In the genomic region with DNA sequence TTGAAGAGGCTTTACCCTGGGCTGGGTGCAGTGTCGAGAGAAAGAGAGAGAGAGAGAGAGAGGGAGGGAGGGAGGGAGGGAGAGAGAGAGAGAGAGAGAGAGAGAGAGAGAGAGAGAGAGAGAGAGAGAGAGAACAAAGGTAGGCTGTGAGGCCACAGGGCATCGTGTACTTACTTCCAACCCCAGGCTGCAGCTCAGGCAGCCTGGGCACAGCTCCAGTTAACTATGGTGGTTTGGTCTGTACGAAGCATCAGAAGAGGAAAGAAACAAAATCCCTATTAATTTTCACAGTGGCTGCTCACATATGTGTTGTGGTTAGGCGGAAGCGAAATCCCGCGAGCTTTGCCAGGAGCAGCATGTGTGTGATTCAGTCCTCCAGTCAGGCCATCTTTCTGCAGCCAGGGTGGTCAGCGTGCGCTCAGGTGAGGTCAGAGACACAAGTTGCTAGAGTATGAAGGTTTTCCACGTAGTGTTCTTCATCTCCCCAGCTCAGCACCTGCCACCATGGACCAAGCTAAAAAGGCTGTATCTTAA, we compare ENCODE assay signal across 14 mouse cellular contexts.
DNase-seq lines count a peak whose midpoint lies in the region; ATAC-seq lines count a peak whose summit lies in the region.
"Had no signal": no experiment of that assay in that cellular context is flagged by ENCODE, and none has a peak within 500 bp of the region (broad histone marks: within the 10 kb centered on the region; RNA-seq: fewer than 3 reads in every experiment).

No protein-coding gene starts in this region.

- H3K4me1 ChIP-seq in forebrain, embryonic 11.5 days (replicated peaks; ENCODE audit: control insufficient read depth, insufficient read depth, low read length) = 0 out of 2 replicates have a peak, but pooled peaks cover 4% of the 10 kb centered on the region
- peaks cover 3% of the 10 kb centered on the region; the same call in 1 of the 2 replicates for H3K4me1 ChIP-seq in forebrain, embryonic 16.5 days (replicated peaks; ENCODE audit: control insufficient read depth, insufficient read depth, low read length)
- 0 out of 2 replicates have a peak, but pooled peaks cover 11% of the 10 kb centered on the region for H3K4me1 ChIP-seq in forebrain, embryonic 13.5 days
- H3K4me1 ChIP-seq in midbrain, embryonic 14.5 days (ENCODE audit: control insufficient read depth, insufficient read depth, low read length) = 0 out of 2 replicates have a peak, but pooled peaks cover 4% of the 10 kb centered on the region
- H3K4me1 ChIP-seq: lung, embryonic 15.5 days had no signal

- H3K4me2 ChIP-seq in forebrain, embryonic 11.5 days (ENCODE audit: low read depth, low read length, severe bottlenecking) = no peak overlapping the region
- no peak overlapping the region for H3K4me2 ChIP-seq in forebrain, embryonic 16.5 days (ENCODE audit: low read length)
- peak overlapping the region; percentile 12; the same call in 1 of the 2 replicates for H3K4me2 ChIP-seq in forebrain, embryonic 13.5 days
- no peak overlapping the region; the same call in 1 of the 2 replicates for H3K4me2 ChIP-seq in midbrain, embryonic 14.5 days (ENCODE audit: low read length)
- H3K4me2 ChIP-seq: liver, embryonic 11.5 days; lung, embryonic 15.5 days had no signal

- H3K9me3 ChIP-seq in forebrain, embryonic 11.5 days (ENCODE audit: control insufficient read depth, low read length) = no peaks in the 10 kb centered on the region
- no peaks in the 10 kb centered on the region for H3K9me3 ChIP-seq in forebrain, embryonic 16.5 days (ENCODE audit: control insufficient read depth, low read length)
- H3K9me3 ChIP-seq in forebrain, embryonic 13.5 days (replicated peaks) = no peaks in the 10 kb centered on the region
- H3K9me3 ChIP-seq in midbrain, embryonic 14.5 days (ENCODE audit: control insufficient read depth, low read length) = no peaks in the 10 kb centered on the region
- H3K9me3 ChIP-seq: lung, embryonic 15.5 days had no signal

- no peak for DNase-seq in forebrain, embryonic 11.5 days (ENCODE audit: low spot score)
- peak; percentile 6 for DNase-seq in NIH3T3 (ENCODE audit: low read depth)
- DNase-seq in midbrain, embryonic 14.5 days = peak; percentile 25
- DNase-seq in ovary, adult 18-20 months (ENCODE audit: low spot score) = no peak
- DNase-seq in layer of hippocampus, adult 11-12 months (ENCODE audit: low spot score) = no peak
- no peak for DNase-seq in adrenal gland, adult (ENCODE audit: inconsistent age in 2 of 2, low spot score in 1 of 2)
- DNase-seq: cerebellum, adult 11 months; heart, adult 2 months; heart, postnatal 14 days had no signal

- H3K4me3 ChIP-seq in forebrain, embryonic 11.5 days (ENCODE audit: low read depth, low read length) = no peak overlapping the region
- H3K4me3 ChIP-seq in forebrain, embryonic 16.5 days (replicated peaks; ENCODE audit: low read length) = no peak overlapping the region
- H3K4me3 ChIP-seq in forebrain, embryonic 13.5 days = no peak overlapping the region
- H3K4me3 ChIP-seq in midbrain, embryonic 14.5 days (replicated peaks; ENCODE audit: low read depth, low read length) = no peak overlapping the region
- H3K4me3 ChIP-seq: heart, adult 2 months; lung, embryonic 15.5 days had no signal

- no peak overlapping the region for H3K9ac ChIP-seq in forebrain, embryonic 11.5 days (ENCODE audit: low read length)
- H3K9ac ChIP-seq in forebrain, embryonic 16.5 days (replicated peaks; ENCODE audit: low read depth, low read length) = no peak overlapping the region
- H3K9ac ChIP-seq in forebrain, embryonic 13.5 days = no peak overlapping the region
- no peak overlapping the region for H3K9ac ChIP-seq in midbrain, embryonic 14.5 days (replicated peaks; ENCODE audit: low read length)
- H3K9ac ChIP-seq: lung, embryonic 15.5 days had no signal

- WGBS in forebrain, embryonic 11.5 days = 32% methylated on average over 10 of the region's 10 CpGs
- WGBS in forebrain, embryonic 16.5 days = 25% methylated on average over 9 of the region's 10 CpGs
- 25% methylated on average over 10 of the region's 10 CpGs for WGBS in forebrain, embryonic 13.5 days
- 32% methylated on average over 10 of the region's 10 CpGs for WGBS in midbrain, embryonic 14.5 days

- no peaks in the 10 kb centered on the region for H3K36me3 ChIP-seq in forebrain, embryonic 11.5 days (ENCODE audit: control insufficient read depth, insufficient read depth, low read length)
- H3K36me3 ChIP-seq in forebrain, embryonic 16.5 days (ENCODE audit: control insufficient read depth, insufficient read depth) = no peaks in the 10 kb centered on the region
- no peaks in the 10 kb centered on the region for H3K36me3 ChIP-seq in forebrain, embryonic 13.5 days (ENCODE audit: poor library complexity, severe bottlenecking)
- H3K36me3 ChIP-seq in midbrain, embryonic 14.5 days (ENCODE audit: control insufficient read depth, insufficient read depth, low read length) = no peaks in the 10 kb centered on the region
- H3K36me3 ChIP-seq: lung, embryonic 15.5 days had no signal

- H3K27ac ChIP-seq in forebrain, embryonic 11.5 days (ENCODE audit: low read depth, low read length) = no peak overlapping the region
- no peak overlapping the region for H3K27ac ChIP-seq in forebrain, embryonic 16.5 days (ENCODE audit: low read length)
- no peak overlapping the region for H3K27ac ChIP-seq in forebrain, embryonic 13.5 days
- 0 out of 2 replicates have a peak overlapping the region, but pooled peaks have one; percentile 13 for H3K27ac ChIP-seq in midbrain, embryonic 14.5 days (replicated peaks; ENCODE audit: low read depth, low read length)
- H3K27ac ChIP-seq: heart, adult 2 months; lung, embryonic 15.5 days had no signal

- peak; percentile 54; the same call in 1 of the 2 replicates for ATAC-seq in forebrain, embryonic 11.5 days (replicated peaks; ENCODE audit: low FRiP score)
- ATAC-seq in forebrain, embryonic 16.5 days = no peak; the same call in 1 of the 2 replicates
- ATAC-seq in forebrain, embryonic 13.5 days = peak; percentile 53; the same call in 1 of the 2 replicates
- no peak for ATAC-seq in midbrain, embryonic 14.5 days (ENCODE audit: low FRiP score, low TSS enrichment)
- ATAC-seq: intestine, embryonic 16.5 days had no signal

- no peaks in the 10 kb centered on the region for H3K27me3 ChIP-seq in forebrain, embryonic 11.5 days (ENCODE audit: control insufficient read depth, insufficient read depth, low read length)
- no peaks in the 10 kb centered on the region for H3K27me3 ChIP-seq in forebrain, embryonic 16.5 days (replicated peaks; ENCODE audit: control insufficient read depth, insufficient read depth, low read length)
- no peaks in the 10 kb centered on the region for H3K27me3 ChIP-seq in forebrain, embryonic 13.5 days
- no peaks in the 10 kb centered on the region for H3K27me3 ChIP-seq in midbrain, embryonic 14.5 days (ENCODE audit: control insufficient read depth, insufficient read depth, low read length)
- H3K27me3 ChIP-seq: lung, embryonic 15.5 days had no signal

Comparison
In these comparisons a context has a peak if more than half of its experiments do, and no peak if none do; other contexts are left out.
1. ATAC-seq: peak in forebrain, embryonic 11.5 days (single experiment) and forebrain, embryonic 13.5 days (single experiment); none in forebrain, embryonic 16.5 days (single experiment) and midbrain, embryonic 14.5 days (single experiment).
2. DNase-seq: peak in NIH3T3 (single experiment) and midbrain, embryonic 14.5 days (single experiment); none in forebrain, embryonic 11.5 days (single experiment), ovary, adult 18-20 months (single experiment), layer of hippocampus, adult 11-12 months (single experiment) and adrenal gland, adult (0 of 2).